Mouse (Mus musculus) myocyte (in vitro differentiated cells): ENCODE data around the gene Btg1. TPM values are rescaled to one million over a fixed set of nuclear protein-coding genes. Genes with fewer than 3 reads are reported as not detected.

Experiments
- H3K27me3 ChIP-seq: one replicate; pipeline ENCODE4 v1.6.1; 2011; ENCODE audit not compliant: control insufficient read depth, insufficient read depth, insufficient read length
- H3K36me3 ChIP-seq: one replicate; pipeline ENCODE4 v1.6.1; 2011; ENCODE audit not compliant: control insufficient read depth, insufficient read depth
- H3K4me2 ChIP-seq: one replicate; pipeline ENCODE4 v1.6.1; 2011; ENCODE audit warnings: low read depth, control low read depth
- H3K4me3 ChIP-seq: one replicate; pipeline ENCODE4 v1.5.1; 2011; ENCODE audit warnings: mild to moderate bottlenecking, control low read depth, moderate library complexity
- H3K79me2 ChIP-seq: one replicate; pipeline ENCODE4 v1.6.1; 2011; ENCODE audit not compliant: control insufficient read depth, insufficient read depth
- H3ac ChIP-seq: one replicate; pipeline ENCODE4 v1.6.1; 2011; ENCODE audit not compliant: control insufficient read depth, insufficient read length
- CEBPB ChIP-seq: IDR thresholded peaks from 2 replicates; pipeline ENCODE4 v1.6.1; 2011; ENCODE audit warnings: mild to moderate bottlenecking, moderate library complexity; ENCODE audit not compliant: poor library complexity, insufficient read depth, severe bottlenecking
- E2F4 ChIP-seq: IDR thresholded peaks from one replicate; pipeline ENCODE4 v1.6.1; 2011; ENCODE audit warnings: mild to moderate bottlenecking, control low read depth, moderate library complexity; ENCODE audit not compliant: insufficient read depth
- MAX ChIP-seq: IDR thresholded peaks from one replicate; pipeline ENCODE4 v1.6.1; 2011; ENCODE audit warnings: low read depth, mild to moderate bottlenecking, control low read depth
- MYOD1 ChIP-seq, 3 experiments: IDR thresholded peaks; one replicate each; pipeline ENCODE4 v1.6.1; 2011; ENCODE audit warnings: control low read depth in 2 of 3, low read depth in 2 of 3, mild to moderate bottlenecking in 2 of 3, moderate library complexity in 1 of 3; ENCODE audit not compliant: insufficient read length in 2 of 3, control insufficient read depth in 1 of 3
- MYOG ChIP-seq, 3 experiments: IDR thresholded peaks; one replicate each; pipeline ENCODE4 v1.6.1; 2011; ENCODE audit warnings: control low read depth in 2 of 3, low read depth in 2 of 3, mild to moderate bottlenecking in 2 of 3; ENCODE audit not compliant: insufficient read length in 2 of 3, control insufficient read depth in 1 of 3, insufficient read depth in 1 of 3
- POLR2A ChIP-seq: IDR thresholded peaks from one replicate; pipeline ENCODE4 v1.6.1; 2011; ENCODE audit warnings: low read depth, mild to moderate bottlenecking, control low read depth, moderate library complexity; ENCODE audit not compliant: insufficient read length
- POLR2AphosphoS2 ChIP-seq: IDR thresholded peaks from one replicate; pipeline ENCODE4 v1.6.1; 2011; ENCODE audit warnings: low read depth, control low read depth; ENCODE audit not compliant: insufficient read length
- REST ChIP-seq: IDR thresholded peaks from one replicate; pipeline ENCODE4 v1.6.1; 2011; ENCODE audit warnings: mild to moderate bottlenecking, control low read depth, moderate library complexity; ENCODE audit not compliant: insufficient read depth, insufficient read length
- SRF ChIP-seq: IDR thresholded peaks from one replicate; pipeline ENCODE4 v1.6.1; 2011; ENCODE audit warnings: low read depth; ENCODE audit not compliant: control insufficient read depth, insufficient read length
- TCF12 ChIP-seq: IDR thresholded peaks from one replicate; pipeline ENCODE4 v1.6.1; 2011; ENCODE audit warnings: mild to moderate bottlenecking, control low read depth; ENCODE audit not compliant: poor library complexity, insufficient read depth, severe bottlenecking
- TCF3 ChIP-seq: IDR thresholded peaks from one replicate; pipeline ENCODE4 v1.6.1; 2011; ENCODE audit warnings: low read depth, control low read depth; ENCODE audit not compliant: insufficient read length
- USF1 ChIP-seq: IDR thresholded peaks from one replicate; pipeline ENCODE4 v1.6.1; 2011; ENCODE audit warnings: low read depth, mild to moderate bottlenecking, control low read depth, moderate library complexity
- polyA plus RNA-seq: library from polyadenylated mRNA; unstranded; fragments of >200 nt; fragmentation: generic; extraction: Trizol; gene quantifications from one replicate; pipeline ENCODE4 v1.2.1, GENCODE M21; 2012; ENCODE audit warnings: missing spikeins

Gene Btg1
- polyA plus RNA-seq, 1 experiment = 49.9 TPM

DNA sequence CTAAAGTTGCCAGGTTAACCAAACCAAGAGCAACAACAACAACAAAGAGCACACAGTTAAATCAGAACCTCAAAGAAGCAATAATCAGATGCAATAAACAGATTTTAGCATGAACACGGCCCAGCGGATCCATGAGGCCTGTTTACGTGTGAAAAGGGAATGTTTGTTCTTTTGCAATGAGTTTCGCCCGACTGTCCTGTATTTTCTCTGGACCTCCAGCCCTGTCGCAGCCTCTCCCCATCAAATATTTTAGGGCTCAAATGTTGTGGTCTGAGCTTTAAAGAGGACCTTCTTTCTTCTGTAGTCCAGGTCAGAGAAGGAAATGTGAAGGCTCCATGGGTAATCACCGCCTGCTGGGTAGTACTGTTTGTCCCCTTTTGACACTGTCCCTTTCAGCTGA lies 20.4 kb upstream of the Btg1 start:
- H3K27me3 ChIP-seq = no peaks in the 10 kb centered on the region
- TF ChIP-seq POLR2A (no peak), CEBPB (no peak), MYOG (IDR thresholded peaks at IDR 0.05; ENCODE audit: control insufficient read depth in 1 of 3, insufficient read depth in 1 of 3, insufficient read length in 2 of 3, low read depth in 2 of 3) (no peak), TCF12 (no peak), MAX (no peak)
- H3K4me3 ChIP-seq = no peak overlapping the region
- H3ac ChIP-seq = no peak overlapping the region
- H3K79me2 ChIP-seq = no peaks in the 10 kb centered on the region
- no peak overlapping the region for H3K4me2 ChIP-seq
- no peaks in the 10 kb centered on the region for H3K36me3 ChIP-seq

DNA sequence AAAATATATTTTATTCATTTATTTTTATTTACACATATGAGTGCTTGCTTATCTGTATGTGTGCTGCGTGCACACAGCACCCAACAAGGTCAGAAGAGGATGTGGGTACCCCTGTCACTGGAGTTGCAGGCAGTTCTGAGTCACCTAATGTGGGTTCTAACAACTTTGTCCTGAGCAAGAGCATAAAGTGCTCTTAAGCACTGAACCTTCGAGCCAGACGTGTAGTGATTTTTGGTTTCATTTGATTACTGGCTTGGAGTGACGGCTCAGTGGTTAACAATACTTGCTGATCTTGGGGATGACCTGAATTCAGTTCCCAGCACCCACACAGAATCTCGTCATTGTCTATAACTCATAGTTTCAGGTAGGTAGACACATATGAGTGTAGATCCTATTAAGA lies 17.2 kb upstream of the Btg1 start:
- no peak overlapping the region for H3ac ChIP-seq
- H3K79me2 ChIP-seq = no peaks in the 10 kb centered on the region
- no peaks in the 10 kb centered on the region for H3K27me3 ChIP-seq
- H3K4me2 ChIP-seq = no peak overlapping the region
- H3K36me3 ChIP-seq = no peaks in the 10 kb centered on the region
- H3K4me3 ChIP-seq = no peak overlapping the region
- TF ChIP-seq TCF12 (no peak), TCF3 (no peak), USF1 (no peak), MYOD1 (IDR thresholded peaks at IDR 0.05; ENCODE audit: control insufficient read depth in 1 of 3, insufficient read length in 2 of 3, low read depth in 2 of 3) (no peak), CEBPB (no peak)

- no peak overlapping the region for H3K4me2 ChIP-seq
- no peaks in the 10 kb centered on the region for H3K79me2 ChIP-seq
- H3K4me3 ChIP-seq = no peak overlapping the region
- TF ChIP-seq REST (no peak), USF1 (no peak), MYOG (IDR thresholded peaks at IDR 0.05; ENCODE audit: control insufficient read depth in 1 of 3, insufficient read depth in 1 of 3, insufficient read length in 2 of 3, low read depth in 2 of 3) (no peak), MAX (no peak), POLR2AphosphoS2 (no peak), MYOD1 (IDR thresholded peaks at IDR 0.05; ENCODE audit: control insufficient read depth in 1 of 3, insufficient read length in 2 of 3, low read depth in 2 of 3) (no peak), SRF (no peak), TCF12 (no peak), CEBPB (no peak), E2F4 (no peak), TCF3 (no peak), POLR2A (no peak)
- no peak overlapping the region for H3ac ChIP-seq
- H3K27me3 ChIP-seq = no peaks in the 10 kb centered on the region
- no peaks in the 10 kb centered on the region for H3K36me3 ChIP-seq
These were observed 15.1 kb upstream of the Btg1 start for GRCm38 (mm10) chr10:96601670-96602069.

GRCm38 (mm10) chr10:96602339-96602738 lies 14.5 kb upstream of the Btg1 start:
- no peaks in the 10 kb centered on the region for H3K27me3 ChIP-seq
- TF ChIP-seq MYOG (IDR thresholded peaks at IDR 0.05; ENCODE audit: control insufficient read depth in 1 of 3, insufficient read depth in 1 of 3, insufficient read length in 2 of 3, low read depth in 2 of 3) = no peak
- TF ChIP-seq REST = no peak
- no peak for TF ChIP-seq E2F4
- TF ChIP-seq POLR2AphosphoS2 = no peak
- TF ChIP-seq TCF12 = no peak
- no peak for TF ChIP-seq TCF3
- TF ChIP-seq USF1 = no peak
- TF ChIP-seq MAX = no peak
- TF ChIP-seq CEBPB = no peak
- no peak for TF ChIP-seq POLR2A
- TF ChIP-seq SRF = no peak
- no peak for TF ChIP-seq MYOD1 (IDR thresholded peaks at IDR 0.05; ENCODE audit: control insufficient read depth in 1 of 3, insufficient read length in 2 of 3, low read depth in 2 of 3)
- H3K79me2 ChIP-seq = no peaks in the 10 kb centered on the region
- H3ac ChIP-seq = no peak overlapping the region
- H3K4me3 ChIP-seq = no peak overlapping the region
- H3K36me3 ChIP-seq = no peaks in the 10 kb centered on the region
- no peak overlapping the region for H3K4me2 ChIP-seq

GRCm38 (mm10) chr10:96605168-96605567 lies 11.6 kb upstream of the Btg1 start:
- Histone ChIP-seq H3K79me2 (no peaks in the 10 kb centered on the region), H3K36me3 (no peaks in the 10 kb centered on the region), H3K27me3 (no peaks in the 10 kb centered on the region), H3K4me2 (no peak overlapping the region), H3ac (no peak overlapping the region), H3K4me3 (no peak overlapping the region)
- TF ChIP-seq MYOD1 (IDR thresholded peaks at IDR 0.05; ENCODE audit: control insufficient read depth in 1 of 3, insufficient read length in 2 of 3, low read depth in 2 of 3) (no peak), POLR2A (no peak), SRF (no peak), MYOG (IDR thresholded peaks at IDR 0.05; ENCODE audit: control insufficient read depth in 1 of 3, insufficient read depth in 1 of 3, insufficient read length in 2 of 3, low read depth in 2 of 3) (no peak), USF1 (no peak)
